24 mouse cellular contexts compared by ENCODE assay signal in the genomic region with DNA sequence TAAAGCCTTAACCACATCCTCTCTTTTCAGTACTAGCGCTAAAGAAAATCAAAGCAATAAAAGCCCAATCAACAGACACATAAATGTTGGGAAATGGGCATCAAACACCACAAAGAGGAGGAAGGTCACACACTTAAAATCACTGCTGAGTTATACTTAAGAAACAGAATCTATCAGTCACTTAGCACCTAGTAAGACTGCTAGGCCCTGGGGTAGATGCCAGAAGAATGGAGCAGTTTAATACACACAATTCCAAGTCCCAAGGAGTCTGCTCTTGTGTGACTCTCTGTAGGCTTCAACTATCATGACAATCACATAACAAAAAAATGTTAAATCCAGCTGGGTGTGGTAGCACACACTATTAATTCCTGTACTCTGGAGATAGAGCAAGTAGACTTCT.
"Had no signal": no experiment of that assay in that cellular context is flagged by ENCODE, and none has a peak within 500 bp of the region (broad histone marks: within the 10 kb centered on the region; RNA-seq: fewer than 3 reads in every experiment).

No protein-coding gene starts in this region.

- ATAC-seq: forebrain, embryonic 16.5 days; hindbrain, embryonic 16.5 days; inflammation-experienced regulatory T-cells, adult 6 months; intestine, embryonic 16.5 days had no signal

- H3K27ac ChIP-seq: gastrocnemius, adult 2 months; heart, embryonic 10.5 days; hindbrain, embryonic 10.5 days; hindbrain, embryonic 12.5 days; hindbrain, embryonic 14.5 days; layer of hippocampus, adult 2 months; left cerebral cortex, adult 2 months; limb, embryonic 10.5 days; limb, embryonic 12.5 days had no signal

- H3K4me3 ChIP-seq: gastrocnemius, adult 2 months; heart, embryonic 10.5 days; heart, embryonic 12.5 days; hindbrain, embryonic 10.5 days; hindbrain, embryonic 12.5 days; layer of hippocampus, adult 2 months; left cerebral cortex, adult 2 months; limb, embryonic 10.5 days; limb, embryonic 12.5 days had no signal

- H3K4me1 ChIP-seq: heart, embryonic 10.5 days; hindbrain, embryonic 10.5 days; hindbrain, embryonic 12.5 days; limb, embryonic 10.5 days; limb, embryonic 12.5 days had no signal

- H3K9me3 ChIP-seq: heart, embryonic 10.5 days; heart, embryonic 12.5 days; hindbrain, embryonic 10.5 days; hindbrain, embryonic 12.5 days; limb, embryonic 10.5 days; limb, embryonic 12.5 days had no signal

- H3K9ac ChIP-seq: heart, embryonic 12.5 days; hindbrain, embryonic 12.5 days; hindbrain, embryonic 14.5 days; limb, embryonic 12.5 days had no signal

- H3K36me3 ChIP-seq: hindbrain, embryonic 10.5 days; hindbrain, embryonic 12.5 days; limb, embryonic 10.5 days had no signal

- H3K4me2 ChIP-seq: heart, embryonic 12.5 days; hindbrain, embryonic 12.5 days; hindbrain, embryonic 14.5 days; limb, embryonic 12.5 days had no signal

- DNase-seq: gastrocnemius, adult 2 months; gastrocnemius, postnatal 10 days; gastrocnemius, postnatal 25 days; heart, adult 18-20 months; heart, postnatal 10 days; heart, postnatal 4 days; kidney, adult 18-20 months; kidney, adult 8-10 months; kidney, postnatal 10 days; kidney, postnatal 25 days; kidney, postnatal 4 days had no signal

- H3K27me3 ChIP-seq: heart, embryonic 12.5 days; hindbrain, embryonic 12.5 days; limb, embryonic 12.5 days had no signal
